Mouse (Mus musculus): ENCODE measurements around the gene Rbm3.
A peak's percentile ranks its signal among the peaks of the same experiment; 100 is the strongest.
"Not testable (repeated sequence)": the region's sequence is repeated elsewhere in the genome, so short reads cannot be mapped to it uniquely, and the experiment has no call there.

The Rbm3 gene

GRCm38 (mm10) chrX:8131393-8131792 lies 14.3 kb downstream of the Rbm3 start:
- DNase-seq (ENCODE audit: low read depth) = no peak

GRCm38 (mm10) chrX:8125235-8125634 lies 20.4 kb downstream of the Rbm3 start:
- DNase-seq (ENCODE audit: low read depth) = no peak

GRCm38 (mm10) chrX:8123821-8124470 lies 21.7 kb downstream of the Rbm3 start:
- no peak for DNase-seq (ENCODE audit: low read depth)

- no peak for DNase-seq (ENCODE audit: low read depth)
These were observed 28.4 kb downstream of the Rbm3 start for GRCm38 (mm10) chrX:8117264-8117663.

- no peak for DNase-seq (ENCODE audit: low read depth)
These were observed 30.4 kb downstream of the Rbm3 start for GRCm38 (mm10) chrX:8115275-8115674.

- no peak for DNase-seq (ENCODE audit: low read depth)
These were observed 40.7 kb downstream of the Rbm3 start for GRCm38 (mm10) chrX:8105019-8105418.

- peak; percentile 72 for DNase-seq (ENCODE audit: low read depth)
These were observed 43.4 kb downstream of the Rbm3 start for GRCm38 (mm10) chrX:8102213-8102668.

- DNase-seq (ENCODE audit: low read depth) = no peak
These were observed 44.7 kb downstream of the Rbm3 start for GRCm38 (mm10) chrX:8101017-8101416.

- no peak for DNase-seq (ENCODE audit: low read depth)
These were observed 46.2 kb downstream of the Rbm3 start for GRCm38 (mm10) chrX:8099435-8099834.

- DNase-seq (ENCODE audit: low read depth) = peak; percentile 87
These were observed 48.9 kb downstream of the Rbm3 start for GRCm38 (mm10) chrX:8096787-8097242.

- not testable (repeated sequence) for DNase-seq (ENCODE audit: low read depth)
These were observed 49.5 kb downstream of the Rbm3 start for GRCm38 (mm10) chrX:8096068-8096786.

GRCm38 (mm10) chrX:8095546-8095945 lies 50.1 kb downstream of the Rbm3 start:
- DNase-seq (ENCODE audit: low read depth) = no peak

- not testable (repeated sequence) for DNase-seq (ENCODE audit: low read depth)
These were observed 54.7 kb downstream of the Rbm3 start for GRCm38 (mm10) chrX:8090954-8091347.

- DNase-seq (ENCODE audit: low read depth) = no peak
These were observed 55.2 kb downstream of the Rbm3 start, which contains the start of gene Was for GRCm38 (mm10) chrX:8090346-8090953. TSS of gene Was (minus strand) at chrX:8090498.

GRCm38 (mm10) chrX:8089746-8090145 lies 55.9 kb downstream of the Rbm3 start:
- DNase-seq (ENCODE audit: low read depth) = no peak
